In genomic region chr12:100328557-100328956, GRCm38 (mm10) we compare ENCODE assay signal across 19 mouse cellular contexts.
DNase-seq lines count a peak whose midpoint lies in the region; ATAC-seq and TF ChIP-seq lines count a peak whose summit lies in the region.
"Had no signal": no experiment of that assay in that cellular context is flagged by ENCODE, and none has a peak within 500 bp of the region (broad histone marks: within the 10 kb centered on the region; RNA-seq: fewer than 3 reads in every experiment).

No protein-coding gene starts in this region.

- peaks cover 27% of the 10 kb centered on the region for H3K4me1 ChIP-seq in cerebellum, adult 2 months (ENCODE audit: control insufficient read depth, insufficient read depth, low read length)
- H3K4me1 ChIP-seq: embryonic facial prominence, embryonic 15.5 days; forebrain, embryonic 10.5 days; heart, embryonic 13.5 days; kidney, embryonic 15.5 days; liver, embryonic 12.5 days had no signal

- DNase-seq in heart, adult 8-10 months (ENCODE audit: low spot score), result peak; percentile 73
- no peak for DNase-seq in heart, postnatal 4 days
- DNase-seq in lung, postnatal 25 days (ENCODE audit: low spot score), result peak; percentile 51
- DNase-seq in lung, postnatal 14 days, result no peak
- no peak for DNase-seq in cerebellum, postnatal 14 days
- DNase-seq in cerebellum, adult 2 months, result no peak
- DNase-seq: cerebellum, postnatal 10 days; embryo, embryonic 11 days; right cerebral cortex, postnatal 25 days; thymus, adult 18-20 months had no signal

- no peak for TF ChIP-seq POLR2A in cerebellum, adult 2 months (IDR thresholded peaks at IDR 0.05; ENCODE audit: borderline replicate concordance, insufficient read depth, low read length)

- 46% methylated on average over 9 of the region's 9 CpGs for WGBS in cerebellum, adult 2 months

- no peak overlapping the region for H3K4me3 ChIP-seq in cerebellum, adult 2 months (replicated peaks; ENCODE audit: insufficient read depth, low read depth, low read length)
- H3K4me3 ChIP-seq: embryonic facial prominence, embryonic 15.5 days; forebrain, embryonic 10.5 days; heart, embryonic 13.5 days; kidney, embryonic 15.5 days; liver, embryonic 12.5 days; midbrain, embryonic 12.5 days; neural tube, embryonic 13.5 days had no signal

- H3K27ac ChIP-seq in cerebellum, adult 2 months (ENCODE audit: insufficient read depth, low read length), result no peak overlapping the region
- H3K27ac ChIP-seq: embryonic facial prominence, embryonic 15.5 days; forebrain, embryonic 10.5 days; heart, embryonic 13.5 days; kidney, embryonic 15.5 days; liver, embryonic 12.5 days; midbrain, embryonic 12.5 days; neural tube, embryonic 13.5 days had no signal

- no peak for TF ChIP-seq CTCF in cerebellum, adult 2 months (IDR thresholded peaks at IDR 0.05; ENCODE audit: borderline replicate concordance, insufficient read depth, low read depth, low read length)

- peak; percentile 29; the same call in 1 of the 2 replicates for ATAC-seq in megakaryocyte progenitor cell, adult 5-6 weeks (replicated peaks; ENCODE audit: poor library complexity)
- ATAC-seq: CD4-positive, CD25-positive, alpha-beta regulatory T cell, adult 4 months; liver, embryonic 12.5 days had no signal

- H3K27me3 ChIP-seq in cerebellum, adult 2 months (ENCODE audit: control insufficient read depth, insufficient read depth, low read length), result no peaks in the 10 kb centered on the region
- H3K27me3 ChIP-seq: embryonic facial prominence, embryonic 15.5 days; heart, embryonic 13.5 days; kidney, embryonic 15.5 days; liver, embryonic 12.5 days; midbrain, embryonic 12.5 days; neural tube, embryonic 13.5 days had no signal

Comparison
In these comparisons a context has a peak if more than half of its experiments do, and no peak if none do; other contexts are left out.
1. DNase-seq: peak in heart, adult 8-10 months (single experiment) and lung, postnatal 25 days (single experiment); none in heart, postnatal 4 days (single experiment), lung, postnatal 14 days (single experiment), cerebellum, postnatal 14 days (0 of 2) and cerebellum, adult 2 months (0 of 2).